Mouse (Mus musculus) Patski (cell line): ENCODE measurements around the gene Psmd9. TPM values are rescaled to one million over a fixed set of nuclear protein-coding genes. Genes with fewer than 3 reads are reported as not detected.

Experiments used
- ATAC-seq: fragments of 100-300 bp; one replicate; pipeline ENCODE4 v1.8.0; 2021
- CTCF ChIA-PET: fragments of 350-600 bp; sonication (Branson Sonifier 250); formaldehyde crosslinking; loops from one replicate; lab custom pipeline; 2022; ENCODE audit warnings: inconsistent platforms; lab: Charles Lee
- POLR2A ChIA-PET: fragments of 350-600 bp; sonication (Branson Sonifier 250); formaldehyde crosslinking; loops from one replicate; lab custom pipeline; 2022; ENCODE audit warnings: antibody characterized with exemption, inconsistent platforms; lab: Charles Lee
- DNase-seq: peaks from one replicate; pipeline ENCODE4 v3.0.0-alpha.2; 2011; ENCODE audit warnings: low read depth, low spot score
- H3K27me3 ChIP-seq: fragments of 371-371 bp; one replicate; pipeline ENCODE4 v1.5.1; 2021
- CTCF ChIP-seq: fragments of 100-300 bp; IDR thresholded peaks from one replicate; pipeline ENCODE4 v1.5.1; 2021
- in situ Hi-C: fragments of 300-500 bp; cut with MboI; formaldehyde crosslinking; loops from 3 replicates; pipeline ENCODE4 v1.11.1; 2018; ENCODE audit warnings: low pct_unique_long_range_greater_than_20kb, mixed read lengths
- polyA plus RNA-seq: library from polyadenylated mRNA; unstranded; gene quantifications from one replicate; pipeline ENCODE4 v1.2.3, GENCODE M21; 2021

The Psmd9 gene
- polyA plus RNA-seq, 1 experiment from 2014 or later, result 59.3 TPM

- TF ChIP-seq CTCF, result no peak
- ChIA-PET POLR2A (interaction anchor here (1.0 kb wide), 1 partner anchor 19 kb away, joined by 3 read pairs; no protein-coding TSS in a partner anchor), CTCF (interaction anchor here (1.2 to 6.0 kb wide), 4 partner anchors 19 to 42 kb away, joined by 3 to 39 read pairs (median 14); no protein-coding TSS in a partner anchor)
- ATAC-seq, result no peak
- in situ Hi-C loops, result loop anchor here (25.0 kb wide), 3 partner anchors 843 to 1382 kb away; partner anchors contain the start of genes Ppp1cc and Pptc7
- H3K27me3 ChIP-seq, result no peaks in the 10 kb centered on the region
- DNase-seq, result no peak
These were observed 39.0 kb upstream of the Psmd9 start for GRCm38 (mm10) chr5:123130030-123130813.

GRCm38 (mm10) chr5:123130814-123131148 is 38.4 kb upstream of the Psmd9 start:
- no peak for ATAC-seq
- no peak for TF ChIP-seq CTCF
- DNase-seq, result no peak
- POLR2A ChIA-PET, result no interaction called here
- in situ Hi-C loops, result loop anchor here (25.0 kb wide), 3 partner anchors 843 to 1382 kb away; partner anchors contain the start of genes Ppp1cc and Pptc7
- CTCF ChIA-PET, result interaction anchor here (6.2 to 7.7 kb wide), 2 partner anchors 18 to 25 kb away, joined by 69 to 173 read pairs; no protein-coding TSS in a partner anchor
- no peaks in the 10 kb centered on the region for H3K27me3 ChIP-seq

- no peak for TF ChIP-seq CTCF
- no peak for ATAC-seq
- no peak for DNase-seq
- in situ Hi-C loops, result loop anchor here (25.0 kb wide), 3 partner anchors 845 to 1380 kb away; partner anchors contain the start of genes Ppp1cc and Pptc7
- POLR2A ChIA-PET, result interaction anchor here (0.9 to 3.1 kb wide), 4 partner anchors 15 to 39 kb away, joined by 3 to 16 read pairs (median 8); no protein-coding TSS in a partner anchor
- no peaks in the 10 kb centered on the region for H3K27me3 ChIP-seq
- CTCF ChIA-PET, result interaction anchor here (0.7 to 7.7 kb wide), 11 partner anchors 9 to 71 kb away, joined by 3 to 173 read pairs (median 3); partner anchors contain the start of genes Psmd9 and Setd1b
These were observed 36.7 kb upstream of the Psmd9 start, which contains the start of gene Rhof for GRCm38 (mm10) chr5:123132308-123133071. Gene Rhof (minus strand): TSS chr5:123132692.

- DNase-seq (no peak), ATAC-seq (no peak)
- POLR2A ChIA-PET, result interaction anchor here (0.7 to 3.1 kb wide), 6 partner anchors 10 to 66 kb away, joined by 3 to 16 read pairs (median 6); no protein-coding TSS in a partner anchor
- in situ Hi-C loops, result loop anchor here (25.0 kb wide), 3 partner anchors 846 to 1379 kb away; partner anchors contain the start of genes Ppp1cc and Pptc7
- H3K27me3 ChIP-seq, result no peaks in the 10 kb centered on the region
- no peak for TF ChIP-seq CTCF
- CTCF ChIA-PET, result interaction anchor here (0.7 to 7.7 kb wide), 13 partner anchors 8 to 71 kb away, joined by 3 to 173 read pairs (median 4); partner anchors contain the start of genes Psmd9, Setd1b and Tmem120b
These were observed 36.0 kb upstream of the Psmd9 start for GRCm38 (mm10) chr5:123133083-123133783.

- DNase-seq, result no peak
- POLR2A ChIA-PET, result interaction anchor here (0.7 to 3.1 kb wide), 6 partner anchors 10 to 66 kb away, joined by 3 to 16 read pairs (median 6); no protein-coding TSS in a partner anchor
- CTCF ChIA-PET, result interaction anchor here (0.9 to 7.7 kb wide), 13 partner anchors 8 to 74 kb away, joined by 3 to 173 read pairs (median 4); partner anchors contain the start of genes Psmd9, Setd1b and Tmem120b
- in situ Hi-C loops, result loop anchor here (25.0 kb wide), 3 partner anchors 846 to 1379 kb away; partner anchors contain the start of genes Ppp1cc and Pptc7
- TF ChIP-seq CTCF, result no peak
- no peak for ATAC-seq
- H3K27me3 ChIP-seq, result no peaks in the 10 kb centered on the region
These were observed 35.4 kb upstream of the Psmd9 start for GRCm38 (mm10) chr5:123133784-123134143.

- POLR2A ChIA-PET, result interaction anchor here (0.8 to 3.1 kb wide), 4 partner anchors 9 to 21 kb away, joined by 5 to 16 read pairs (median 12); no protein-coding TSS in a partner anchor
- in situ Hi-C loops, result loop anchor here (25.0 kb wide), 3 partner anchors 847 to 1378 kb away; partner anchors contain the start of genes Ppp1cc and Pptc7
- ATAC-seq (peak; percentile 2), DNase-seq (peak; percentile 88)
- TF ChIP-seq CTCF, result no peak
- CTCF ChIA-PET, result interaction anchor here (0.8 to 7.7 kb wide), 12 partner anchors 8 to 74 kb away, joined by 3 to 173 read pairs (median 4); partner anchors contain the start of genes Psmd9 and Tmem120b
- H3K27me3 ChIP-seq, result no peaks in the 10 kb centered on the region
These were observed 34.9 kb upstream of the Psmd9 start for GRCm38 (mm10) chr5:123134186-123134874.

GRCm38 (mm10) chr5:123134875-123135382 is 34.3 kb upstream of the Psmd9 start:
- ATAC-seq, result no peak
- no peaks in the 10 kb centered on the region for H3K27me3 ChIP-seq
- in situ Hi-C loops, result loop anchor here (25.0 kb wide), 3 partner anchors 848 to 1377 kb away; partner anchors contain the start of genes Ppp1cc and Pptc7
- no peak for TF ChIP-seq CTCF
- CTCF ChIA-PET, result interaction anchor here (0.5 to 7.7 kb wide), 8 partner anchors 8 to 742 kb away, joined by 3 to 173 read pairs (median 3); partner anchors contain the start of gene Psmd9
- POLR2A ChIA-PET, result interaction anchor here (0.8 to 3.1 kb wide), 3 partner anchors 8 to 21 kb away, joined by 5 to 13 read pairs (median 10); no protein-coding TSS in a partner anchor
- no peak for DNase-seq
